ENCODE assay signal across 19 mouse cellular contexts in the genomic region with DNA sequence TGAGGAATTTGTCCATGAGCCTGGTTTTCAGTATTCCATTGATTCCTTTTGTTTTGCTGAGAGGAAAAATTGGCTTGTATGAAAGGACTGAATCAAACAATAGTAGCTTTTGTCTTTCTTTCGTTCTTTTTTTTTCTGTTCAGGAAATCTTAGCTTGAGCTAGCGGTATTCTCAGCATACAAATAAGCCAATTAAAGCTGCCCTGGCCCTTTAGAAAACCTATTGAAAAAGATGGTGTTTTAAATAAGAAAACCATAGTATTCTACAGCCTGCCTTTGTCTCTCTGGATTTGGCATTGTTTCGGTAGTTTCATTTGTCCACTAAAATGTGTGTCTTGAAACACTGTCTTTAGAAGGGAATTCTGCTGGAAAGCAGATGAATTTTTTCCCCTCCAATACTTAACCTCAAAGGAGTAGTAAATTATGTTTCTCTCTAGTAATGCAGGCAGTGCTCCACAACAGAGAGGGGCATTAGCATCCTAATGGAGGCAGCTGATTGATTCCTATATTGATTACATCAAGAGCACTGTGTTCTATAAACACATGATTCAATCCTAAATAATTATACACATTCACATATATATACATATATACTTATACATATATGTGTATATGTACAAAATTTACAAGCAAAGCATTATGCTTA. TPM values are rescaled to one million over a fixed set of nuclear protein-coding genes. Genes with fewer than 3 reads are reported as not detected.
A peak's percentile ranks its signal among the peaks of the same experiment; 100 is the strongest.
DNase-seq lines count a peak whose midpoint lies in the region; ATAC-seq lines count a peak whose summit lies in the region.
"Had no signal": no experiment of that assay in that cellular context is flagged by ENCODE, and none has a peak within 500 bp of the region (broad histone marks: within the 10 kb centered on the region; RNA-seq: fewer than 3 reads in every experiment).

No protein-coding gene starts in this region.

- no peaks in the 10 kb centered on the region for H3K36me3 ChIP-seq in hindbrain, embryonic 11.5 days (ENCODE audit: control insufficient read depth, insufficient read depth, low read length)
- no peaks in the 10 kb centered on the region for H3K36me3 ChIP-seq in midbrain, embryonic 12.5 days
- H3K36me3 ChIP-seq: embryonic facial prominence, embryonic 12.5 days; heart, embryonic 12.5 days; kidney, embryonic 15.5 days had no signal

- DNase-seq in embryo, embryonic 10.5 days (ENCODE audit: low spot score): peak; percentile 30
- DNase-seq in embryo, embryonic 11 days: no peak
- DNase-seq in hindbrain, embryonic 11.5 days (ENCODE audit: low spot score): no peak
- peak; percentile 49 for DNase-seq in retina, embryonic 14.5 days (ENCODE audit: low spot score)
- DNase-seq in ovary, adult 18-20 months (ENCODE audit: low spot score): no peak
- DNase-seq in heart, postnatal 10 days: no peak
- DNase-seq in gastrocnemius, postnatal 25 days: no peak
- DNase-seq: cerebellum, adult 9-10 months; gastrocnemius, postnatal 36 days; thymus, postnatal 14 days had no signal

- no peaks in the 10 kb centered on the region for H3K9me3 ChIP-seq in hindbrain, embryonic 11.5 days (ENCODE audit: control insufficient read depth, low read length)
- H3K9me3 ChIP-seq in midbrain, embryonic 12.5 days: no peaks in the 10 kb centered on the region
- H3K9me3 ChIP-seq: embryonic facial prominence, embryonic 12.5 days; heart, embryonic 12.5 days; kidney, embryonic 15.5 days had no signal

- H3K4me1 ChIP-seq in hindbrain, embryonic 11.5 days (replicated peaks; ENCODE audit: control insufficient read depth, insufficient read depth, low read length): no peaks in the 10 kb centered on the region
- H3K4me1 ChIP-seq in midbrain, embryonic 12.5 days: peaks cover 18% of the 10 kb centered on the region
- H3K4me1 ChIP-seq: embryonic facial prominence, embryonic 12.5 days; heart, embryonic 12.5 days; kidney, embryonic 15.5 days had no signal

- peak; percentile 65; the same call in 1 of the 2 replicates for ATAC-seq in hindbrain, embryonic 11.5 days (ENCODE audit: low FRiP score)
- peak; percentile 65 for ATAC-seq in midbrain, embryonic 12.5 days (ENCODE audit: low FRiP score, low read depth)
- ATAC-seq: lung, postnatal 0 days; Patski had no signal

- 24% methylated on average over 3 of the region's 3 CpGs for WGBS in hindbrain, embryonic 11.5 days
- WGBS in midbrain, embryonic 12.5 days: 17% methylated on average over 3 of the region's 3 CpGs

- H3K27me3 ChIP-seq in hindbrain, embryonic 11.5 days (ENCODE audit: control insufficient read depth, insufficient read depth, low read length): no peaks in the 10 kb centered on the region
- H3K27me3 ChIP-seq in midbrain, embryonic 12.5 days: no peaks in the 10 kb centered on the region
- H3K27me3 ChIP-seq: CH12.LX; embryonic facial prominence, embryonic 12.5 days; heart, embryonic 12.5 days; kidney, embryonic 15.5 days had no signal

- intact Hi-C loops in heart, postnatal 10 days (cut with DNase I): no loop called here

- no peak overlapping the region for H3K4me2 ChIP-seq in hindbrain, embryonic 11.5 days (replicated peaks; ENCODE audit: low read depth, low read length)
- peak overlapping the region; percentile 19; the same call in 1 of the 2 replicates for H3K4me2 ChIP-seq in midbrain, embryonic 12.5 days (replicated peaks)
- H3K4me2 ChIP-seq: embryonic facial prominence, embryonic 12.5 days; heart, embryonic 12.5 days; kidney, embryonic 15.5 days; liver, embryonic 11.5 days had no signal

- H3K27ac ChIP-seq in hindbrain, embryonic 11.5 days (ENCODE audit: low read depth, low read length): peak overlapping the region; percentile 47
- H3K27ac ChIP-seq in midbrain, embryonic 12.5 days (replicated peaks): peak overlapping the region; percentile 76
- H3K27ac ChIP-seq: embryonic facial prominence, embryonic 12.5 days; kidney, embryonic 15.5 days had no signal

- H3K4me3 ChIP-seq in hindbrain, embryonic 11.5 days (ENCODE audit: low read depth, low read length): no peak overlapping the region
- no peak overlapping the region for H3K4me3 ChIP-seq in midbrain, embryonic 12.5 days
- H3K4me3 ChIP-seq: embryonic facial prominence, embryonic 12.5 days; heart, embryonic 12.5 days; kidney, embryonic 15.5 days had no signal

- no peak overlapping the region for H3K9ac ChIP-seq in hindbrain, embryonic 11.5 days (ENCODE audit: low read depth, low read length)
- H3K9ac ChIP-seq in midbrain, embryonic 12.5 days (replicated peaks): no peak overlapping the region
- H3K9ac ChIP-seq: embryonic facial prominence, embryonic 12.5 days; heart, embryonic 12.5 days; kidney, embryonic 15.5 days had no signal

RNA-seq across cellular contexts. Expression of a gene that starts 16.6 kb away (rescaled TPM):
- polyA plus RNA-seq in hindbrain, embryonic 11.5 days (2014; fragmentation: Nextera tagmentation; extraction: Ambion mirVana): 42.7 and 48.6 TPM in 2 replicates
- polyA plus RNA-seq in midbrain, embryonic 12.5 days (2016; fragmentation: Nextera tagmentation; extraction: Ambion mirVana): 62.9 and 66.2 TPM in 2 replicates
- total RNA-seq in heart, postnatal 10 days (2021): 1 to 10 TPM; 1.9 TPM
- total RNA-seq in gastrocnemius, postnatal 25 days (2021): 1 to 10 TPM; 1.2 to 3.1 TPM
- total RNA-seq: monocyte, adult 5-6 weeks had no signal

Comparison
In these comparisons a context has a peak if more than half of its experiments do, and no peak if none do; other contexts are left out.
1. DNase-seq: peak in embryo, embryonic 10.5 days (single experiment) and retina, embryonic 14.5 days (single experiment); none in embryo, embryonic 11 days (single experiment), hindbrain, embryonic 11.5 days (single experiment), ovary, adult 18-20 months (single experiment), heart, postnatal 10 days (0 of 2) and gastrocnemius, postnatal 25 days (single experiment).